Mouse (Mus musculus) lung, postnatal 0 days (tissue): ENCODE measurements around the gene Iqgap2.

Experiments used
- CTCF ChIP-seq: IDR thresholded peaks from 2 replicates; pipeline ENCODE4 v1.5.1; 2016; ENCODE audit warnings: antibody characterized with exemption, mild to moderate bottlenecking
- EP300 ChIP-seq: IDR thresholded peaks from 2 replicates; pipeline ENCODE4 v1.6.1; 2016; ENCODE audit warnings: antibody characterized with exemption, mild to moderate bottlenecking, control low read depth

DNA sequence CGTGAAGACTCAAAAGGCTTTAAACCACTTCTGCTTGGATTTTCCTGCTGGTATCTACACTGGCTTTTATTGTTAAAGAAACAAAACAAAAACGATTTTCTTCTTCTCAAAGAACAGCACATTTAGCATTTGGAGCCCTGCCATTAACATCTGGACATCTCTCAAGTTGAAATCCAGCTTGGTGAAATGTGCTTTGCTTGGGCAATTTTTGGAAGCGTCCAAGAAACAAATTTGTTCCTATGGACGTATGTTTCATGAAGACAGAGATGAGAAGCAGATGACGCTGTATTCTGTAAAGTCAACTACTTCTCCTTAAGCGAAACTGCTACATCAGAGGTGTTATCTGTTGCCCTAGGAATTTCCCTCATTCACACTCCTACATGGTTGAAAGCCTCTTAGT is 93.0 kb downstream of the Iqgap2 start:
- TF ChIP-seq CTCF (no peak), EP300 (no peak)
